Mouse (Mus musculus) testis, postnatal 10 days (tissue): ENCODE results near the gene Plch2.

ENCODE experiments used
- DNase-seq: peaks from one replicate; pipeline ENCODE4 v3.0.0; 2021; ENCODE audit warnings: low spot score

Gene Plch2

DNA sequence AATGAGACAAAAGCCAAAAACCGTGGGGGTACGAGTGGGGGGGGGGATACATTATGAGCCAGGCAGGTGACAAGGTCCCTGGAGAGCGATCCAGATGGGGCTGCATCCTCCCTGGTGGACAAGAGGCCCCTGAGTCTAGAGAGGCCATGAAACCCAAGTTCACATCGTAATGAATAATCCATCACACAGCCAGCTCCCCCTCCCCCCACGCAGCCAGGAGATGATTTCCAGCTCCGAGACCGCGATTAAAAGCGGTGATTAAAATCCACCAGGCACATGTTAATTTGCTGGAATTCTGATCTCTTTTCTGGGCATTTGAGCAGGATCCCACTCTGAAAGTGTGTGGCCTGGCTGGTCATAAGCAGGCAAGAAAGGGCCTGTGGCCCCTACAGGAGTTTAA lies 35.8 kb downstream of the Plch2 start:
- DNase-seq: no peak

DNA sequence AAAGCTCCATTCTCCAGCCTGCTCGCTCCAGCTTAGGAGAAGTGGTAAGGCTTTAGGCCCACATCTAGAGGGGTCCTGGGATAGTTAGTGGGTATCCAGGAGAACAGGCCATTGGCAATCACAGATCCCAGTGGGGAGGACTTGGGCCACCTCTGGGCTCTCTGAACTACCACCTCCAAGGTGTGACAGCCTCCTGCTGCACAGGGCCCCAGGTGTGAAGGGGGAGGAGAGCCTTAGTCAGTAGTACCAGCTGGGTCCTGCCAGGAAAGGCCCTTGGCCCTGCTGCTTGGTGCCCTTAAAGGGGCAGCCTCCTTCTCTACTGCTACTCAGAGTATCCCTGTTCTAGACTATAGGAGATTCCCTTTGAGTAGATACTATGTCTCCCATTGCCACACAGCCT lies 36.4 kb downstream of the Plch2 start:
- no peak for DNase-seq

DNA sequence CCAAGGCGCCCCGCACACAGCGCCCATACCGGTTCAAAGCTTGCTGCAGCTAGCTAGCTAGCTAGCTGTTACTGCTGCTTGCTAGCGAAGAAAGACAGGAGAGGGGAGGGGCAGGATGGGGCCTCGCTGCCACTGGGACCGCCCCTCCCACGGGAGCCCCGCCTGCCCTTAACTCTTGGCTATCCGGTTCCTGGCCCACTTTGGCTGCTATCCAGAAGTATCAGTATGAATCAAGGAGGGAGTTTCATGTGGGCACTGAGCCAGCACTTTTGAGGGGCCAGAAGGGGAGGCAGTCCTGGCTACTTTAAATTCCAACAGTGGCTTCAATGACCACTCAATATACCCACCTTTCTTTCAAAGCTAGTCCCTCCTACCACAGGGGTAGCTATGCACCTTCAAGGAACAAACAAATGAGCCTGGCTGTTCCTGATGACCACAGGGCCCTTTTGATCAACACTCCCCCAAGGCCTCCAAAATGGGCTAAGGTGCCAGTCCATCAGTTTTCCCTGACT lies 37.2 kb downstream of the Plch2 start:
- DNase-seq: peak; percentile 54

DNA sequence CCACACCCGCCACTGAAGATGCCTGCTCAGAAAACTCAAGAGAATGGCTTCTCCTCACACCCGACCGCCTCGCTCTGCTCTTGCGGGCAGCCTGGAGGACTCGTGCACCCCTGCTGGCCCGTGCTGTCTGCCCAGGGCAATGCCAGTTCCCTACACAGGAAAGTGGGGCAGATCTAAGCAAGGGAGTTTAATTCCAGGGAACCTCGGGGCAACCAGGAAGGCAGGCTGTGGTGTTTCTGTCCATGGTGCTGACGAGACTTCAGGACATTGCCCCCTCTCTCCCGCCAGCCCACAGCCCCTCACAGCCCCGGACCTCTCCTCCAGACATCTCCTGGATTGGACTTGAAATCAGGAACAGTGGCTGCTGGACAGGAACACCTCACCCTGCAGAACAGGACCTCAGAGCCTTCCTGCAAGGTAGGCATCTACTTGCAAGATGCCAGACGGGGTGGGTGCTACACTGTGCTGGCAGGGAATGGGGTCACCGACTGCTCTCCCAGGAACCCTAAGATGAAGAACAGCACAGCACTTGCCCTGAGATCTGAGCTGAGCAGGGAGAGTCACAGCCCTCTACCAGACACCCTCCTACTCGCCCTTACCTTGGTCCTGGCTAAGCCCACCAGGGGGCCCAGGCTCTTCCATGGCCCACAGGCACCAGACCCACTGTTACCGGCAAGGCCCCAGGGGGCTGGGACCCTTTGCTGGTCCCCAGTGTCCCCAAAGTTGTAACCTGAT lies 37.8 kb downstream of the Plch2 start:
- peak; percentile 73 for DNase-seq

DNA sequence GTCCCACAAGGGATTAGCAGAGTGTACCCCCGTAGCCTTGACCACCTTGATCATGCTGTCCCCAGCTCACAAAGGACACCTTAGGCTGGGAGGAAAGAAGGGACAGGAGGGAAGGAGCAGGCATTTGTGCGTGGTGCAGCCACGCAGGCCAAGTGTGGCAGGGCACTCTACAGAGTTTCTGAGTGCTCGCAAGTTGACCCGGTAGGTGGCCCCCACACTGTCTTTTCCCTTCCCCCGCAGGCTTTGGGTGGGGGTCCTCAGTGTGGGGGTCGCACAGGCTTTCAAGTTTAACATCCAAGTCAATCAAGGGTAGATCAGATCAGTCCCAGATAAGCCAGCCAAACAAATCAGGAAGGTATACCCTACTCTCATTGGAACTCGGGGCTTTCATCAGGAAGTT lies 38.5 kb downstream of the Plch2 start:
- DNase-seq: no peak

DNA sequence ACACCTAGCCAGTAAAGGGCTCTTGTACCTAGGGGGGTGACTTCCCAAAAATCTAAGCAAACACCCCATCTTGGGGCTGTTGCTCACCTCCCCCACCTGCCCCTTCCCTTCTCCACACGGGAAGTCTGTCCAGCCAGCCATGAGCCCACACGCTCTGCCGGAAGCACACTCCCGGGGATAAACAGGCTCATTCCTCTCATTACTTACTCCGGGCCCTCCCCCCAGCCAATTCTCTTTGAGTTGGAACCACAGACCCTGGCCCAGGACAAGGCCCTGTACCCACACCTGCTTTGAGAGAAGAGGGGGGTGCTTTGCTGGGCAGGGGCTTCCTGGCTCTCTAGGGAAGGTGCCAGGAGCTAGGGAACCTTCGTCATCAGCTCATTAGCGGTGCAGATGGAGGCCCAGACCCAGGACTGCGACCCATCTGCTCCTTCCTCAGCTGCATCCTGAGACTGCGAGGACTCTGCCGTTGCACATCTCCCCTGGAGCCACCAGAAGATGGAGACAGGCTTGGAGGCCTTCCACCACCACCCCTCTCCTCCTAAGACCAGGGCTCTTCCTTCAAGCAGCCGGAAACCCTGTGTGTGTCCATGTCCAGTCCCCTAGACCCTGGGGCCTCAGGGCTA lies 39.2 kb downstream of the Plch2 start:
- DNase-seq: no peak

DNA sequence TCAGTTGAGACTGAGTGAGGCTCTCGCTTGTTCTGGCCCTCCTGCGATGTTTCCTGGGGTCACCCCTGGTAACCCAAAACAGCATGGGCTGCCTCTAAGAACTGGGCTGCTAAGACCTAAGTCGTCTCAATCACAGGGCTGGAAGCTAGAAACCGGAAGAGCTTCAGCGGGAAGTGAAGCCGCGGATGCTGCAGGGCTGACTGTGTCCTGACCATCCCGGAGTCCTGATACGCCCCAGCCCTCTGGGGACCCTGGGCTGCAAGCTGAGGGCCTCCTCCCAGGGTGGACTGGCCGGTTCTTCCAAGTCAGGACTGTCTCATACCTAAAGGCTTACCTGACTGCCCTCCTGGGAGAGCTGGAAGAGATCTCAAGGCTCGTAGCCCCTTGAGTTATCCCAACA lies 39.8 kb downstream of the Plch2 start:
- DNase-seq: no peak

DNA sequence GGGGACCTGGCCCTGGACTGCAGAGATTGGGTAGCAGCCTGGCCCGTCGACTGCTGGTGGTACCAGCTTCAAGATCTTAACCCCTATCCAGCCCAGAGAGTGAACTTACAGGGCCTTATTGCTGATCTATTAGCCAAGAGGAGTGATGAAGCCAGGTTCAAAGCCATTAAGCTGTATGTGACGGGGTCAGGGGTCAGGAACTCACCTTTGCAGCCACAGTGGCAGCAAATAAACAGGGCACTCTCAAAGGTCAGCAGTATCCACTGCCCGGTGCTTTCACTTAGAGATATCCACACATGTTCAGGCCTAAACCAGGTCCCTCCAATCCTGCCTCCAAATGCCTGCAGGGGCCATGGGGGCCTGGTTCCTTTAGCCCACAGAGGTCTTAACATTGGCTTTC lies 41.0 kb downstream of the Plch2 start:
- DNase-seq: no peak

DNA sequence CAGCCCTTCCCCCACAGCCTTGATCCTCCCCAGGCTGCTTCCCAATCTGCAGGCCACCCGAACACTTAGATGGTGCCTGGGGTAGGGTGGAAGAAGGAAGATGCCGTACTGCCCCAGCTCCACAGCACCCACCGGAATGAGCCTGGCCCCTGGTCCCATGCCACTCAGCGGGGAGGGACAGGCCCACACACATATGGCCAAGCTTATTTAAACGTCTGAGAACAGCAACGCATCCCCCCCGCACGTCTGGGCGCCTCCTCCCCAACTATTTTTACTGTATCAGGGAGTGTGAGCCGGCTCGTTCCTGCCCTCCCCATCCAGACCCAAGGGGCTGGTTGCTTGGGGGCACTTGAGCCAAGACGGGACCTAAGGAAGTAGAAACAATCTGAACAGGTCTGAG lies 41.8 kb downstream of the Plch2 start:
- no peak for DNase-seq

DNA sequence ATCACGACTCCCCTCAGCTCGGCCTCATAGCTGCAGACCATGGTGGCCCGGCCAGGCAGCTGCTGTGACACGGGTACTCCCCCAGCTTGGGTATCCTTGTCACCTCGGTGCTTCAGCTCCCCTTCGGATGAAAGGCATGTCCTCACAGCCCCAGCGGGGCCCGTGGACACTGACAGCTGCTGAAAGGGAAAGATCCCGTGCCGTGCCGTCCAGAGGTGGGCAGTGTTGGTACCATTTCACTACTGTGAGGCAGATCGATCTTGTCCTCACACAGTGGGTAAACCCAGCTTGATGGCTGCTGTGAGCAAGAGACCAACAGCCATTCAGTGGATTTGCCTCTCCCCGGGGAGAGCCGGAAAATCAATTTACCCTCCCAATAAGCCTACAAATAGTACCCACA lies 42.3 kb downstream of the Plch2 start:
- DNase-seq: no peak

DNA sequence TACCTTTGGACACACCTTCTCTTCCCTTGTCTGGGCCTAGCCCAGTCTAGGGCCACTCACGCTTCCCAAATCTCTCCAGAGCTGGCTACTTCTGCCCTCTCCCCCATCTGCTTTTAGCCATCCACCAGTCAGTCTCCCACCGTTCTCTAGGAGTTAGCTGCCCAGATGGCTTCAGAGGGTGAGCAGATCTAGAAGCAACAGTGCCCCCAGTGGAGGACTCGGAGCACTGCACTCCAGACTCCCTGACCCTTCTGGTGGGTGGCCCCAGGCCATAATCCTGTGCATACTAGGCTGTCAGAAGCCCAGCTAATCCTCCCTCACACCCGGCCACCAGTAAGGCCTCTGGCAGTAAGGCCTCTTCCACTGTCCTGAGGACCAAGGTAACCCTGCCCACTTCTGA lies 43.8 kb downstream of the Plch2 start:
- DNase-seq: peak; percentile 80

DNA sequence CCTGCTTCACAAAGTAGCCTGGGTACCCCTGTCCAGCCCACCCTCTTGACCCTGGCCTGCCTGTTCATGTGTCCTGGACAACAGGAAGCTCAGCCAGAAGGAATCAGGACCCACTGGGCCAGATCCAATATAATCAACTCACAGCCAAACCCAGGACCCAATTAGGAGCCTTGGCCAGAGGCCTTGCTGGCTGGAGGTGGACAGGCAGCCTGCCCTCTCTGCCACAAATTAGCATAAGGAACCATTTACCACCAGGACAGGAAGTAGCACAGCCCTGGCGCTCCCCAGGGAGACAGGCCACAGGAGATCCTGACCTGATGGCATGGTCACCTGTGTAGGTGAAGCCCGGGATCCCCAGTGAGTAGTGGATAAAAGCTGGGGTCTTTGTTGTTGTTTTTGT lies 44.5 kb downstream of the Plch2 start:
- DNase-seq: no peak

DNA sequence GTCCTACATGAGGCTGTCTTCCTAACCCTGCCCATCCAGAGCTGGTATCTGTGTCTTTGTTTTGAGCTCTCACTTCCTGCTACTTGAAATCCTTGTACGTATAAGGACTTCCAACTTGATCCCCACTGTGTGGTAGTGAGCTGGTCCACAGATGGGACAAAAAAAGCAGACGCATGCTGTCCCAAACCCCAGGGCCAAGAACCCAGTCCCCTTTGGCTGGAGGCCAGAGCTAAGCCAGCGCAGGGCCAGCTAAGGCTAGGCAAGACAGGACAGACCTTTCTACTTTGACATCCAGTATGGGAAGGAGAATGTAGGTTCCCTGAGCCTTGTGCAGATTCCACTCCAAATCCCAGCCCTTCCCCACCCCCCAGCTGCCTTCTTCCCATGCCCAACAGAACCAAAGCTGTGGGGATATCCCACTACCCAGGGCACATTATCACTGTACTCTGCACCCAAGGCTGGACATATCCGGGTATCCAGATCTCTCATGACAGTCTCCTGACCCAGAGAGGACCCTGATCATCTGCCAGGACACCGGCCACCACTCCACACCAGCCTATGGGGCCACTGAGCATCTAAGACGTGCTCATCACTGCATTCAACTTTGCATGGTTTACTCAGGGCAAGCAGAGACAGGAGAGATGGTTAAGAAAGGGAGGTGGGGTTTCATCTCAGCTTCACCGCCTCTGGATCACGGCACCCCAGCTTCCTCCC lies 45.1 kb downstream of the Plch2 start:
- DNase-seq: no peak

DNA sequence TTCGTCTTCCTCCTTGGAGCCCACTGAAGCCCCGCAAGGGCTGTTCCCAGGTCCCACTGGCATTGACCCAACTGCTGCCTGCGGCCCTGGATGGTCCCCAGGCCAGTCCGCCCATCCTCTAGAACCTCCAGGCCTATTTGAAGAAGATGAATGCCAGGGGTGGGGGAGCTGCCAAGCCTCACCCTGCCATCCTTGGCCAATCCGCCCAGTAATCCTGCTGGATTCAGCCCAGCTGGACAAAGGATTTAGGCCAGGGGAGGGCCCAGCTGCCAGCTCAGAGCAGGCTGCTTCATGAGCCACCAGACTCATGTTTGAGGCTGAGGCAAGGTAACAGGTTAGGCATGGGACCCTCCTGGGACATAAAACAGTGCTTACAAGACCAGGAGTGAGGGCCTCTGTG lies 45.7 kb downstream of the Plch2 start:
- DNase-seq: no peak

DNA sequence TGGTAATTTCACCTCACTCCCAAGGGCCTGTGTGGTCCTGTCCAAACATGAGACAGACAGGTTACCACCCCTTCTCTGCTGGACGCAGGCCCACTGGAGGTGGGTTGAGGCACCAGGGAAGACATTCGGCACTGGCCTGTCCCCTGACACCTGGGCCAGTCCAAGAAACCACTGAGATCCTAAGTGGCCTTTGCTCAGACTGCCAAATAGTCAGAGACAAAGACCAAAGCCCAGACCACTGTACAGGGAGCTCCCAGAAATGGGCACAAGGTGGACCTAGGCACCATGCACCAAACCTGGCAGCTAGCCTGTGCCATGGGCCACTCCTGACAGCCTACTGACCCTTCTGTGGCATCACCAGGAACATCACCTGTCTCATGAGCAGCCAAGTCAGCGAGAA lies 47.4 kb downstream of the Plch2 start:
- no peak for DNase-seq

DNA sequence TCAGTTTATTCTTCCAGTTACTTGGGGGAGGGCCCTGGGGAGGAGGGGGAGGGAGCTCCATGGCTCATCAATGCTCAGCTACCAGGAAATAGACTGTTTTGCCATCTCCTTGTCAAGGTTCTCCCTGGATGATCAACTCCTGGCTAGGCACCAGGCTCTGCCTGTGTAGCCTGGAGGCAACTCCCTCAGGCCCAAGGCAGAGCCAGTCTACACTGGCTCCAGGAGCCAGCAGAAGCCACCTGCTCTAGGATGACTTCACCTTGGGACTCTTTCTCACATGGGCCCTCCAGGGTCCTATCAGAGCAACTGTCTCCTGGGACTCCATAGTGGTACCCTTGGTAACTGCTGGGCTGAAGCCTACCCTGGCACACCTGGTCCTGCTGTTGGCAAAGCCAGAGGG lies 48.5 kb downstream of the Plch2 start:
- DNase-seq: no peak

DNA sequence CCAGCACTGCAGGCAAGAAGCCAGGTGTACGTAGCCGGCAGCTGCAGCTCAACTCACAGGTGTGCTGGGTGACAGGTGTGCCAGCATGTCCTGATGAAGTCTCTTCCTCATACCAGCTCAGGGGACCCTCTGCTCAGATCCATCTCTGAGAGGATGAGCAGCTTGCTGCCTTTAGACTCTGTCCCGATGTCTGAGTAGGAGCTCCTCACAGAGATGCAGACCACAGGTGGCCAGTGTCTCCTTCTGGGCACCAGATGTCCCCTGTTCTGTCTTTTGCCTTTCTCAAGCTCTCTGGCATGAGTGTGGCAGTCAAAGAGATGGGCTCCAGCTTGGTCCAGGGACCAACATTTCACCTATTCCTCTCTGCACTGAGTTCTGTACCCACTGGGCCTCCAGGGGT lies 48.9 kb downstream of the Plch2 start:
- DNase-seq: no peak

DNA sequence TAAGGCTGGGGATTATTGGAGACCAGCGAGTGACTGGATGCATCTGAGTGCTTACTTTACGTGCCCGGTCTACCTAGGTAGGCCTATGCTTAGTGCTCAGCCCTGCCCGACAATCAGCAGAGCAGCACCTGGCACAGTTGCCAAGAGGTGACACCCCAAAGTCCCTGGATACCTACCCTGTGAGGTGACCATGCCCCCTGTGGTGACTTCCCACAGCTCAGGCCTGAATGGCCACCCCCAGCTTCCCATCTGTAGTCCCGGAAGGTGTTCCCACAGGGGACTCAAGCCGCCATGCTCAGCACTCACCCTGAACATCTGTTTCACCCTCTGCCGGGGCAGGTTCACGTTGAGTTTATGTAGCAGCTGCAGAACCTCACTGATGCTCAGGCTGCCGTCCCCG lies 50.3 kb downstream of the Plch2 start:
- DNase-seq: no peak

DNA sequence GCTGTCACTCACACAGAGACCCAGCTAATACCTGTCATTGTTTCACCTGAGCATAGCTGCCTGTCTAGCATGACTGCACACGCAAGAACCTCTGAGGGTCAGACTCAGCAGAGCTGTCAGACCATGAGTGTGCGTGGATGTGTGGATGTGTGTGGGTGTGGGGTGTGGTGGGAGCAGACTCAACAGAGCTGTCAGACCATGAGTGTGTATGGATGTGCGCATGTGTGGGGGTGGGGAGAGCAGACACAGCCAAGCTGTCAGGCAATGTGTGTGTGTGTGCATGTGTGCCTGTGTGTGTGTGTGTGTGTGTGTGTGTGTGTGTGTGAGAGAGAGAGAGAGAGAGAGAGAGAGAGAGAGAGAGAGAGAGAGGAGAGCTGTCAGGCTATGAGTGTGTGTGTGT lies 51.3 kb downstream of the Plch2 start:
- DNase-seq: no peak

DNA sequence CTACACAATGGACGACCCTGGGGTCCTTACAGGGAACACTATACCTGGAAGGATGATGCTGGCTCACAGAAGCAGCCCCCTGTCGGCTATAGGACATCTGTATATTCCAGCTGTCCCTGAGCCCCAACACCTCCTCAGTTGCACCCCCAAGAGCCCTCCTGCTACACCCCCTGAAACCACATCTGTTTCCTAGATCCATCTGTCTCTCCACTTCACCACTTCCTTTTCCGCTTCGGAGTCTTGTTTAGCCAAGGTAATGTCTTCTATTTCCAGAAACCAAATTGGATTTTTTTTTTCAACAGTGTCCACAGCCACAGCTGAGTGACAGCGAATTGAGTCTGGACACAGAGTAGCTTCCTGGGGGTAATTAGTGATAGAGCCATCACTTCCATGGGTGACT lies 57.2 kb downstream of the Plch2 start:
- no peak for DNase-seq

DNA sequence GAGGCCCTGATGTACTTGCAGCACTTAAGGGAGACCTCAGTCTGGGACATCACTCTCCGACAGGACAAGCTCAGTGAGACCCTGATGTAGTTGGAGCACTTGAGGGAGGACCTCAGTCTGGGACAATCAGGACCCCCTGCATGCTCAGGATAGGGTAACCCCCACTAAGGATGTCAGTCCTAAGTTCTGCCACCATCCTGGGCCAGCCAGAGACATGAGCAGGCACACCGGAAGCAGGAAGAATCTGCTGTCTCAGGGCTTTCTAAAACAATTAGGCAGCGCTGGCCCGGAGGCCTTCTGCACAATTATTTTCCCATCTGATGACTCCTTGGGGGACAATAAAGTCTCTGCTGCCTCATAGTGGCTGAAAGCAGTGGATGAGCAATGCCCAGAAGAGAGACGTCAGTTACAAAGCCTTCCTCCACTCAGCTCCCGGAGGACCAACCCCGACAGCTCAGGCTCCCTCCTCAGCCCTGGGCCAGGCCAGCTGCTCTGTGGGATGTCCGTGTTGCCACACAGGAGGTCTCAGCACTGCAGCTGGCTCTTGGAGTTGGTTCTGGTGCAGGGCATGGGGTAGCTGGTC lies 59.9 kb downstream of the Plch2 start:
- no peak for DNase-seq

DNA sequence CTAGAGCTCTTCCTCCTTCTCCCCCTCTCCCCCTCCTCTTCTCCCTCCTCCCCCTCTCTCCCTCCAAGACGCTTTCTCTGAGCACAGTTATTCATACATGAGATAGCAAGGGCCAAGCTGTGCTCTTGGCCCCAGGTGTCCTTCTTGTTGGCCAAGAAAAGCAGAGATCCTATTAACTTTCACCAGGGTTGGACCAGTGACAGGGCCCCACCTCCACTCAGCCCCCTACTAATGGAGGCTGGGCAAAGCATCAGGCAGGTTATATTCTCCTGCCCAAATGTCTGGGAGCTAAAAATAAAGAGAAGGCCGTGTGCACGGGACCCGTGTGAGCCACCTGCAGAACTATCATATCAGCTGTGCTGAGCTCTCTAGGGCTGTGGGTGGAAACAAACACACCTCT lies 61.7 kb downstream of the Plch2 start:
- no peak for DNase-seq

DNA sequence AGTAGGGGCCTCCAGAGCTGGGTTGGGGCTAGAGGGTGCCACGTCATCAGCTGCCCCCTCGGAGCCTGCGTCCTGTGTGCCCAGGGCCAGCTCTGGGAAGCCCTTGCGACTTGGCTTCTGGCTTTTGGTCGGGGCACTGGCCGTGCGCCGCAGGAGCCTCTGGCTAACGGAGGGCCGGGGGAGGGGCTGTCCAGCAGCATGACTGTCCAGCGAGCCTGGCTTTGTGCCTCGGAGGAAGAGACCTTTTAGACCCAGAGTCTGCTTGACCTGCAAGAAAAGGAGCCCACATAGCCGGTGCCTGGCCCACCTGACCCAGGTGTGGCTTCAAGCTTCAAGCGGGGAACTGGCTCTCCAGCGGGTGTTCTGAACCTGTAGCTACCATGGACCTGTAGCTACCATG lies 69.8 kb downstream of the Plch2 start:
- no peak for DNase-seq
